Mouse (Mus musculus) cerebellum, postnatal 25 days (tissue): ENCODE data around the gene Sfn.
"Not testable (repeated sequence)": the region's sequence is repeated elsewhere in the genome, so short reads cannot be mapped to it uniquely, and the experiment has no call there.

Experiments
- DNase-seq, 2 experiments: peaks; one replicate each; pipeline ENCODE4 v3.0.0; 2021; ENCODE audit warnings: mixed read lengths in 2 of 2

Gene Sfn

GRCm38 (mm10) chr4:133601721-133602218 is at the start of gene Sfn:
Sfn (minus strand) TSS chr4:133602168.
- DNase-seq = peak; percentile 60 to 77

- DNase-seq = no peak
Observed at GRCm38 (mm10) chr4:133651445-133651844, 49.5 kb upstream of the Sfn start.

- DNase-seq = peak; percentile 82 to 89
Observed at GRCm38 (mm10) chr4:133649989-133650699, 48.2 kb upstream of the Sfn start, which contains the start of gene Zdhhc18. Zdhhc18 (minus strand) TSS chr4:133650154.

- DNase-seq = not testable (repeated sequence)
Observed at GRCm38 (mm10) chr4:133649464-133649863, 47.5 kb upstream of the Sfn start.

- DNase-seq = no peak
Observed at GRCm38 (mm10) chr4:133645680-133646079, 43.7 kb upstream of the Sfn start.

GRCm38 (mm10) chr4:133645195-133645594 is 43.2 kb upstream of the Sfn start:
- no peak for DNase-seq

- no peak for DNase-seq
Observed at GRCm38 (mm10) chr4:133634043-133634410, 32.1 kb upstream of the Sfn start.

- peak; percentile 93 to 96 for DNase-seq
Observed at GRCm38 (mm10) chr4:133633332-133634042, 31.5 kb upstream of the Sfn start.

- peak; percentile 74 to 79 for DNase-seq
Observed at GRCm38 (mm10) chr4:133632483-133633327, 30.7 kb upstream of the Sfn start.

- peak in 1 of 2 experiments; percentile 57 for DNase-seq
Observed at GRCm38 (mm10) chr4:133631769-133632411, 29.9 kb upstream of the Sfn start.

GRCm38 (mm10) chr4:133631071-133631768 is 29.3 kb upstream of the Sfn start:
- peak; percentile 38 to 51 for DNase-seq

- DNase-seq = peak; percentile 70 to 71
Observed at GRCm38 (mm10) chr4:133630326-133630920, 28.5 kb upstream of the Sfn start.

- no peak for DNase-seq
Observed at GRCm38 (mm10) chr4:133629191-133629590, 27.2 kb upstream of the Sfn start.

GRCm38 (mm10) chr4:133628517-133628916 is 26.5 kb upstream of the Sfn start:
- no peak for DNase-seq

- peak; percentile 85 to 89 for DNase-seq
Observed at GRCm38 (mm10) chr4:133627039-133627438, 25.1 kb upstream of the Sfn start.

GRCm38 (mm10) chr4:133626621-133627020 is 24.7 kb upstream of the Sfn start:
- DNase-seq = no peak

GRCm38 (mm10) chr4:133626221-133626620 is 24.3 kb upstream of the Sfn start:
- DNase-seq = no peak

- peak; percentile 41 to 61 for DNase-seq
Observed at GRCm38 (mm10) chr4:133625621-133626071, 23.7 kb upstream of the Sfn start.

GRCm38 (mm10) chr4:133624830-133625229 is 22.9 kb upstream of the Sfn start:
- no peak for DNase-seq

- DNase-seq = no peak
Observed at GRCm38 (mm10) chr4:133622161-133622695, 20.3 kb upstream of the Sfn start.

- DNase-seq = no peak
Observed at GRCm38 (mm10) chr4:133620668-133621067, 18.7 kb upstream of the Sfn start.
